Mouse (Mus musculus): ENCODE results near the gene Eppin.
"Not testable (repeated sequence)": the region's sequence is repeated elsewhere in the genome, so short reads cannot be mapped to it uniquely, and the experiment has no call there.

The Eppin gene

GRCm38 (mm10) chr2:164593494-164593893 lies at the start of gene Eppin:
Gene Eppin, minus strand, starts transcription at chr2:164593594.
- no peak for DNase-seq (ENCODE audit: low read depth)

DNA sequence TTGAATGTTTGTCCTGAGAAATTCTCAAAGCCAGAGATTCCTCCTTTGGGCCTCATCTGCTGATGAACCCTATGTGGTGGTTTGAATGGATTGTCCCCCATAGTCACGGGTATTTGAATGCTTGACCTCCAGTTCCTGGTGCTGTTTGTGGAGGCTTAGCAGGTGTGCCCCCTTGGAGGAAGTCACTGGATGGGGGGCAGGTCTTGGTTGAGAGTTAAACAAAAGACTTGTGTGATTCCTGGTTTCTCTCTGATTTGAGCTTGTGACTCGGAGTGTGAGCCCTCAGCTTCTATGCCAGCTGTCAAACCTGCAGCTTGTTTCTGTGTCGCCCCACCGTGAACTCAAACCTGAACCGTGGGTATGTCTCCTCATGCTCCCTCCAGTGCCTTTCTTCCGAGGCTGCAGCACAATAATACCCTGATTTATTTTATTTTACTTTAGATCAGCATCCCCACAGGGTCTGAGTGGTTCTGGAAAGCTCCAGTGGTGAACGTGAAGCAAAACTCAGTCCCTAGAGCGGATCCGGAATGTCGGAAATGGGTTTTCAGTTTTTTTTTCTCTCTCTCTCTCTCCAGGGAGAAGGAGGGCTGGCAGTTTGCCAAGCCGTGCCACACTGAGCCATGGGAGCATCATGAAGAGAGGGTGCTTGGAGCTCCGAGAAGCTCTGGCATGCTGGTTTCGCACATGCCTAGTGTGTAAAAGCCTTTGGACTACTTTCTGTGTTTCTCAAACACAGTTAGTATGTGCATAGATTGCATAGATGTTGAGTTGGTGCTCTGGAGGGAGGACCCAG lies 48.7 kb upstream of the Eppin start:
- DNase-seq (ENCODE audit: low read depth), result no peak

DNA sequence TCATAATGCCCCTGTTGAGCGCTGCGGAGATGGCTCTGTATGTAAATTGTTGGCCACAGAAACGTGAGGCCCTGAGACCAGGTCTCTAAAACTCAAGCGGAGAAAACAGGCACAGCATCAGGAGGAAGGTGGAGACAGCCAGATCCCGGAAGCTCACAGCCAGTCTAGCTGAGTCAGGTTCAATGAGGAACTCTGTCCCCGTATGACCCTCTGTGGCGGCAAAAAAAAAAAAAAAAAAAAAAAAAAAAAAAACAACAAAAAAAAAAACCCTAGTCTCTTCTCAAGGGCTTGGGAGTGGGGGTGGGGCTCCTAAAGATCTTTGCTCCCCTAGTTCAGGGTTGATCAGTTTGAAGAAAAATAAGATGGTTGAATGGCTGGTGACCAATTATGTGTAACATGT lies 47.7 kb upstream of the Eppin start:
- DNase-seq (ENCODE audit: low read depth), result no peak

DNA sequence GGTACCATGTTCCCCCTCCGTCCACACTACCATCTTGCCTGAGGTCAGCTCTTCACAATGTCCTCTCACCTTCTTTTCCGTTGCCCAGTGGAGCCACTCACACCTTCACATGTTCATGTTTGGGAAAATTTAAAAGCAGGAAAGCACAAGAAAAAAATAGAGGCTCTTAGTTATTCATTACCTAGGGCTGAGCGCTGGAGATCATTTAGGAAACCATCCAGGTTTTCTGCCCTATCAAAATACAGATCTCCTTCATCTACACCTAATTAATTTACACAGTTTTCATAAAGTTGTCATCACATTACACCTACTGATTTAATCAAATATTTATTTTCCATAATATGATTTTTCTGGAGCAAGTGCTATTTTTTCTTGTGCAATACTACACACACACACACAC lies 45.3 kb upstream of the Eppin start, which contains the start of gene Wfdc16:
TSS of gene Wfdc16 (minus strand) at position 101 of the 400 bp plus-strand sequence.
- DNase-seq (ENCODE audit: low read depth), result no peak

- no peak for DNase-seq (ENCODE audit: low read depth)
Observed at GRCm38 (mm10) chr2:164635266-164635665, 41.9 kb upstream of the Eppin start.

GRCm38 (mm10) chr2:164621775-164622174 lies 28.4 kb upstream of the Eppin start:
- no peak for DNase-seq (ENCODE audit: low read depth)

DNA sequence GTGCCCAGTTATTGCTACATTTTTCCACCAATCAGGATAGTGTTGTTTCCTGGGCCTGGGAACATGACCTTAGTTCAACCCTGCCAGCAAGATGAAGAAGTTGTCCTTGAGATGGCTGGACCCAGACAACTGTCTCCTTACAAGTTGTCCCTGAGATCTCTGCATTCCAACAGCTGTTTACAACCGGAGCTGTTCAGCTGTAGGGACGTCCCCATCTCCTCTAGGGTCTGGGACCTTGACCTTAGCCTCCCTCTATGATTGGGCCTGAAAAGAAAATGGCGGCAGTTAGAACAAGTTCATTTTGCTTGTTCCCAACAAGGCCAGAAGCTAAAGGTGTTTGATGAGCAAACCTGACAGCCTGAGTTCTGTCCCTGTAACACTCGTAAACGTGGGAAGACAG lies 25.7 kb upstream of the Eppin start:
- no peak for DNase-seq (ENCODE audit: low read depth)

- DNase-seq (ENCODE audit: low read depth), result no peak
Observed at GRCm38 (mm10) chr2:164615386-164615785, 22.0 kb upstream of the Eppin start.

DNA sequence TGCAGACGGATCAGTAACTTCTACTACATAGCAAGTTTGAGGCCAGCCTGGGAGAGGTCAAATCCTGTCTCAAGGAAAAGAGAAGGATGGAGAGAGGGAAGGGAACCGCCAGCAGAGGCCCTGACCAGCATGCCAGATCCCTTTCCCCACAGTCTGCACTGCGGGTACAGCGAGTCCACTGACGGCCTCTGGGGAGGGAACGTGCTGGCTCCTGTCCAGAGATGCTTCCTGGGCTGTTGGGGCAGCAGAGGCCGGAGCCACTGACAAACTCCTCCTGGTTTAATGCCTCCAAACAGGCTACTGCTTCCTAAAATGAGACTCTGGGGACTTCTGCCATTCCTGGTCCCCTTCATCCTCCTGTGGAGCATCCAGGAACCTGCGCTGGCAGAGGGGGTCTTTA lies 20.1 kb upstream of the Eppin start, which contains the start of the genes Wfdc6b and Wfdc8:
TSS of gene Wfdc6b (plus strand) at position 52 of the 400 bp plus-strand sequence.
TSS of gene Wfdc8 (minus strand) at position 156 of the 400 bp plus-strand sequence.
- not testable (repeated sequence) for DNase-seq (ENCODE audit: low read depth)

DNA sequence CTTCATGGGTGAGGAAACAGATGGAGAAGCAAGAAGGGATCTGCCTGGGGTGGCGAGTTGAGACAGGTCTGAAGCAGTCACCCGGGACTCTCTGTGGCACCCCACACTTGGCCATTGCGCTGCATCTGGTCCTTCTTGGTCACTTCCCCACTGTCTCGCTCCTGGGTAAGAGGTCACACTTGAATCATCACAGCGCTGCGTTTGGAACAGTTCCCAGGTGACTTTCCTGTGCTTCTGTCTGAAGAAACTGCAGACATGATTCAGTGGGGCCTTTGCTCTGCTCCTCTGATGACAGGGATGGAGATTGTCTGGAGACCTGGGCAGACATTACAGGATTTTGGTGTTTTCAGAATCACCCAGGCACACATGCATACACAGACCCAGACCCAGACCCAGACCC lies 15.4 kb upstream of the Eppin start:
- DNase-seq (ENCODE audit: low read depth), result no peak

GRCm38 (mm10) chr2:164604411-164604810 lies 11.0 kb upstream of the Eppin start:
- no peak for DNase-seq (ENCODE audit: low read depth)

DNA sequence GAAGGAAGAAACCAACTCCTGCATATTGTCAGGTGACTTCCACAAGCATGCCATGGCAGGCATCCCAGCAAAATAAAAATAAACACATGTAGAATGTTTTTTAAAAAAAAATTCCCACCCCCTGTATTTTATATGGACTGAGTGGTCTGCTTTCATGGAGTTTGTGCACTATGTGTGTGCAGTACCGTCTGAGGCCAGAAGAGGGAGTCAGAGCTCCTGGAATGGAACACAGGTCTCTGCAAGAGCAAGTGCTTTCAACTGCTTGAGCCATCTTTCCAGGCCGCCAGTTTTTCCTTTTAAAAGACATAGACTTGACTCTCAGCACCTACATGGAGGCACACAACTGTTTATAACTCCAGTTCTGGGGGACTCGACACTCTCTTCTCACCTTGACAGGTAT lies 10.1 kb upstream of the Eppin start:
- no peak for DNase-seq (ENCODE audit: low read depth)

DNA sequence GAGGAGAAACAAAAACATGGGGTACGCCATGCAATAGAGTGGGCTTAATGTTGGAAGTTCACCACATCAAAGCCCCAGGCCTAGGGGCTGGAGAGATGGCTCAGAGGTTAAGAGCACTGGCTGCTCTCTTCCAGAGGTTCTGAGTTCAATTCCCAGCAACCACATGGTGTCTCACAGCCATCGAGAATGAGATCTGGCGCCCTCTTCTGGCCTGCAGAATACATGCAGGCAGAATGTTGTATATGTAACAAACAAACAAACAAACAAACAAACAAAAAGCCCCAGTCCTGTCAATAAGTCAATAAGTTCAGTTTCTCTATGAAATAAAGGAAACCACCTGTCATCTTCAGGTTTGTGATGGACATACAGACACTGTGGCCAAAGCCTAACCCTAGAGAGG lies 6.8 kb upstream of the Eppin start:
- DNase-seq (ENCODE audit: low read depth), result no peak

DNA sequence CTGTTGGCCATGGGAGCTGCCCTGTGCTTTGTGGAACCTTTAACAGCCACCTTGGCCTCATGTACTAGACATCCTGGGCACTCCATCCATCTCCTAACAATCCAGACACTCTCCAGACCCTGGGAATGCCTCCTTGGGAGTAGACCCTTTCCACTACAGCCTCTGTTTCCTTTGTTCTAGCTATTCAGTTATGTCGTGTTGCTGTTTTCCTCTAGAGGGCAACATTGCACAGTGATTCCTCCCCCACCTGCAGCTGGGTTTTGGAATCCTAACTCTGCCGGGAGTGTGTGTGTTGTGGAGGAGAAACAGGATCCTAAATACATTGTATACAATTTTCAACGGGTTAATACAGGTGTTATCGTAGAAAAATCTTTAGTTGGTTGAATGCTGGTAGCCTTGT lies 1.4 kb downstream of the Eppin start:
- DNase-seq (ENCODE audit: low read depth), result no peak

GRCm38 (mm10) chr2:164585025-164585725 lies 8.2 kb downstream of the Eppin start, which contains the start of gene Wfdc6a:
Gene Wfdc6a, minus strand, starts transcription at chr2:164585447.
- not testable (repeated sequence) for DNase-seq (ENCODE audit: low read depth)

DNA sequence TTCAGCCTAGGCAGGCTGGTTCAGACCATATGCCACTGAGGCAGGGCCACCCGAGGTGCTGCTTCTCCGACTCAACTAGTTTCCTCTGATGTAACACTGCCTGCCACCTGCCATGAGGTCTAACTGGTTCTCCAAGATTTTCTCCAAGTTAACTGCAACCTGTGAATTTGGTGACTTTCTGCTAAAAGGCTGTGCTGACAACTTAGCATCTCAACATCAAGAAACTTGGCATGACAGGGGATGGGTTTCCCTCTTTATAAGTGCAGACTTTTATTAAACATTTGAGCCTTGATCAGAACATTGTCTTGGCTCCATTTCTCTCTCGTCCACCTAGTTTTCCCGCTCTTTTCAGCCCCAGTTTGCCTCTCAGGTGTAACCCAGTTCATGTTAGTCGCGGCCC lies 20.0 kb downstream of the Eppin start, which contains the start of gene Spint3:
TSS of gene Spint3 (minus strand) at position 101 of the 400 bp plus-strand sequence.
- DNase-seq (ENCODE audit: low read depth), result not testable (repeated sequence)

DNA sequence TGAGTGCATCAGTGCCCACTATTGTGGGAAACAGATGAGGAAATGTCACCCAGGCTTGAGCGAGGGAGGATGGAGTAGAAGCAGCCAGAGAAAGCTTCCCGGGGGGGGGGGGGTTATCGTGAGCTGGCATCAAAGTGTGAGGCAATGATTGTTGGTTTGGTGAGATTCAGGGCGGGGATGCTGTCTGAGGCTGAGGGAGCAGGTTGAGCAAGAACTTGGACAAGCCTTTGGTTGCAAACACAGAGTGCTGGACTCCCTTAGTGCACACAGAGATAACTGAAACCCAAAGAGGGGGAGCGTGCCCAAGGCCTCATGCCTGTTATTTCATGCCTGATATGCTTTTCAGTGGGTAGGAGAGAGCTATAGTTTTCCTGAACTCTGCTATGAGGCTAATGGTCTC lies 25.9 kb downstream of the Eppin start:
- DNase-seq (ENCODE audit: low read depth), result no peak

- DNase-seq (ENCODE audit: low read depth), result no peak
Observed at GRCm38 (mm10) chr2:164566997-164567396, 26.4 kb downstream of the Eppin start.

GRCm38 (mm10) chr2:164564346-164564745 lies 29.0 kb downstream of the Eppin start:
- DNase-seq (ENCODE audit: low read depth), result no peak

- DNase-seq (ENCODE audit: low read depth), result no peak
Observed at GRCm38 (mm10) chr2:164563339-164564038, 29.9 kb downstream of the Eppin start.

DNA sequence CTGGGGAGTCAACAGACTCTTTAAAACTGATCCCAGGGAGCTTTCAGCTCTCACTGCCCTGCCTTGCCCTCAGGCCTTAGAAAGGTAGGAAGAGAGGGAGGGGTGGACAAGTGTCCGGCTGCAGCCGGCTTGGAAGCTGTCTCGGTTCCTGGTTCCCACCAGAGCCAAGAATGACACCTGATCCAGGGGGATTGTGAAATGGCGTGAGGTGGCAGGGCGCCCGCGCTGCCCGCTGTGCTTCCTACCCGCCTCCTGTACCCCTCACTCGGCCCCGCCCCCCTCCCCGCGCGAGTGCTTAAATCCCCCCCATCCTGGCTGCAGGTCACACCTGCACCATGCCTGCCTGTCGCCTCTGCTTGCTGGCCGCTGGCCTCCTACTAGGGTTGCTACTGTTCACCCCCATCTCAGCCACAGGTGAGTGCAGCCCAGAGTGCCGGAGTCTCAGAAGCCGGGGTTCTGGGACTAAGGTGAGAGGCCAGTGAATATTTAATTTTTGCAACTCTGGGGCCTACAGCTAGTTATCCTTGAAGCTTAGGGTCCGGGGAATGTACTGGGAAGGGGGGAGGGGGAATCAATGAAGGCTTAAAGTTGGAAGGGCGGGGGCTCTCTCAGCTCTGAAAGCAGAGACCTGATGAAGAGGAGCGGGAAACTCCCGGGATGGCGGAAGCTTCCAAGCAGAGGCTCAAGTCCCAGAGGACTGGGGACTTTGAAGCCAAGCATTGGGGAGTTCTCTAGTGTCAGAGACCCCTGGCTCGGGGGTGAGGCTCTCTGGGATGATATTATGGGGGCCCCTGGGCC lies 30.8 kb downstream of the Eppin start, which contains the start of gene Wfdc2:
TSS of gene Wfdc2 (plus strand) at position 23 of the 798 bp plus-strand sequence.
- no peak for DNase-seq (ENCODE audit: low read depth)
